Mouse (Mus musculus): ENCODE measurements around the gene Vmn2r100.

The Vmn2r100 gene

GRCm38 (mm10) chr17:19504432-19504831, at the start of gene Vmn2r100:
Vmn2r100 (plus strand) TSS chr17:19504732.
- in situ Hi-C loops (cut with MboI, MseI) = no loop called here

- in situ Hi-C loops (cut with MboI, MseI) = no loop called here
Observed at GRCm38 (mm10) chr17:19482866-19483265, 21.7 kb upstream of the Vmn2r100 start.

- in situ Hi-C loops (cut with MboI, MseI) = no loop called here
Observed at GRCm38 (mm10) chr17:19576927-19577326, 72.4 kb downstream of the Vmn2r100 start, which contains the start of gene Vmn2r101. Vmn2r101 (plus strand) TSS chr17:19577227.
